Mouse (Mus musculus): ENCODE results near the gene H2-DMb1.

H2-DMb1 gene

DNA sequence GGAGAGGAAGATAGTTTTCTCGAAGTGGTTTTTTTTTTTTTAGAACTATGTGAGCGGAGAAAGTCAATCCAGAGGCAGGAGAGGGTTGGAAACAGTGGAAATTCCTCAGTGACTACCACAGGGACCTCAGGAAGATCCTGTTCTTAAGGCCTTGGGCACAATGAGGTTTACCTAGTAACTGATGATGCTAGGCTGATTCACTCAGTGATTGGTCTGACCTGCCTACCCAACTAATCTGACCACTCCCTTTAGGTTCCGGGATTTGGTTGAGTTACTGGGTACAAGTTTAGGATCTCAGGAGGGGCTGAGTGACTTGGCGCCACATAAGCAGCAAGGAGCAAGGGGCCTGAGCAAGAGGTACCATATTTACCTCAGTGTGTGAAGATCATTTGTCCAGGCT is at the start of gene H2-DMb1:
Gene H2-DMb1 (plus strand): TSS at position 150 of the 400 bp plus-strand sequence.
- peak; percentile 70 for DNase-seq (ENCODE audit: low read depth, low spot score)

GRCm38 (mm10) chr17:34104804-34105203 is 48.1 kb upstream of the H2-DMb1 start:
- DNase-seq (ENCODE audit: low read depth, low spot score), result no peak

DNA sequence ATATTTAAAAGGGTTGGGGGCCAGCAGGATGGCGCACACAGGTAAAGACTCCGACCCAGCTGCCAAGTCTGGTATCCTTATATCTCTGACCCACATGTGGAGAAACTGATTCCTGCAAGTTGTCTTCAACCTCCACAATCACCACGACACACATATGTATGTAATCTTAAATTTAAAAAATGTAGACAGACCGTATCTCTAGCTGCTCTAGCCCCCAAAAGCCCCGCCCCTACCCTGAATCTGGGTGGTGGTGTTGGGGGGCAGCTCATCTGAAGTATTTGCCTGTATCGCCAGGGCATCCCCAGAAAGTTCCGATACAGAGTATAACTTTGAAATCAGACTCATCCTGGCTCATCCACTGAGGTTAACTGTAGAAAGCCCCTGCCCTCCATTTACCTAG is 46.3 kb upstream of the H2-DMb1 start:
- DNase-seq (ENCODE audit: low read depth, low spot score), result peak; percentile 16

GRCm38 (mm10) chr17:34107109-34107867 is 45.6 kb upstream of the H2-DMb1 start:
- DNase-seq (ENCODE audit: low read depth, low spot score), result peak; percentile 41

DNA sequence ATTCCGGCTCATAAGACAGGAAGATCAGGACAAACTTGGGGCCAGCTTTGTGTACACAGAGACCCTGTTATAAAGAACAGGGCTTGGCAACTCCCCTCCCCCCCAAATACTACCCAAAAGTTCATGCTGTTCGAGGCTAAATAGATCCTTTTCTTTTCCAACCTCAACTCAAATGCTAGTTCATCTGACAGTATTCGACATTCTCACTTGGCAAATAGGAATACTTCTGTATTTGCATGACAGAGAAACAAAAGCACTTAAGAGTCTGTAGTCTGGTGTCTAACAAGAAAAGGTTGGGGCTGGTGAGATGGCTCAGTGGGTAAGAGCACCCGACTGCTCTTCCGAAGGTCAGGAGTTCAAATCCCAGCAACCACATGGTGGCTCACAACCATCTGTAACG is 44.4 kb upstream of the H2-DMb1 start:
- peak; percentile 44 for DNase-seq (ENCODE audit: low read depth, low spot score)

DNA sequence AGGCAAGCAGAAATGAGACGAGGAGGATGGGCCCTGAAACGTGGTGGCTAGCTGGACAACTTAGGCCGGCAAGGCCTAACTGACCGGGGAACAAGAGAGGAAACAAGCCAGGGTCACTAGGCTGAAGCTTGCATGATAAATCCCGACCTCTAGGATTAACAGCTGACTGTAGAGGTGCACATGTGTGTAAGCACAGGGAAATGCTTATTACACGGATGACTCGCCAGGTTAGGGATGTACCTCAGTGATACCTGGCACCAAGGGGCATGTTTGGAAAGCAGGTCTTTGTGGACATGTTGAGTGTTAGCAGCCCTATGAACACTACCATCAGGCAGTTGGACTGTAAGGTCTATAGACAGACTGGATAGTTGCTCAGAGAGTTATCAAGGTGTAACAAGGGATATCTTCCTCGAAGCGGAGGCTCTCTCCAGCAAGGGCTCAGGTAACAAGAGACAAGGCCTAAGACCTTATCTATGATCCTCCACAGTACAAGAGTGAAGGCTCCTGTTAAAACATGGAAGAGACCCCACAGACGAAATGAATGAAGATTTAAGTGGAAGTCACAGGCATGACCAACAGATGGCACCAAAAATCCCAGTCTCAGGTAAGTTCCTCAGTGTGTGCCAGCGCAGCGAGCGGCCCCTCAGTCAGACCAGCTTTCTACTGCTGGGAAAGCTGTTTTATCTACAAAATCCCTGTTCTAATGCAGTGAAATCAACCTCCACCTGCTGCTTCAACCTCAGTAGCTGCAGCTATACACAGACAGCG is 43.6 kb upstream of the H2-DMb1 start:
- peak; percentile 70 for DNase-seq (ENCODE audit: low read depth, low spot score)

DNA sequence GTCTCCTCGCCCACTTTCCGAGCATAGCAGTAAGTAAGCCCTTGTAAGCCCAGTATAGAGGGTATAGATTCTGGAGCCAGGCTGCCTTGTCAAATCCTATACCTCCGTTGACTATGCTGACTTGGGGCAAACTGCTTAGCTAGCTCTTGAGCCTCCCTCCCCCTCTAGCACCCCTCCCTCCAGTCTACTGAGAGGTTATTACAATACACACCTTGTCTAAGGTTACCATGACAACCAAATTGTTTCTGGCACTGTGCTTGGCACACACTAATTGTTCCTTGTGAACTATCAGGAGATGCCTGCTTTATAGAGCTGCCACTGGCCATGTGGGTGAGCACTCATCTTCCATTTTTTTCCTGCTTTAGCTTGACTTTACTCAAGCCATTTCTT is 43.1 kb upstream of the H2-DMb1 start:
- DNase-seq (ENCODE audit: low read depth, low spot score), result peak; percentile 58

- no peak for DNase-seq (ENCODE audit: low read depth, low spot score)
Observed at GRCm38 (mm10) chr17:34110309-34110708, 42.6 kb upstream of the H2-DMb1 start.

DNA sequence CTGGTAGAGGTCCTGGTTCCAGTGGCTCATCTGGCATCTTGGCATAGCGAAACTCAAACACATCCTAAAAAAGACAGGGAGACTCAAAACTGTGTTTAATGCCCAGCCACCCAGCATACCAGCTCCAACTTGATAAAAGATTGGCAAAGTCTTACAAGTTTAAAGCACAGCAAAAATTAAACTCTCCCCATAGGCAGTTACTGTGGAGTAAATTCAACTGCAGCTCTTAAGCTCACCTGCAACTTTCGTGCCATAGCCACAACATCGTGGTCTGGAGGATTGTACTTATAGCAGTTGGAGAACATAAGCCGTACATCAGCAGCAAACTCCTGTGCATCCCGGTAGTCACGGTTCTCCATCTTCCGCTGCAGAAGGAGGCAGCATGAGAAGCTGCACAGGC is 38.8 kb upstream of the H2-DMb1 start:
- DNase-seq (ENCODE audit: low read depth, low spot score), result no peak

DNA sequence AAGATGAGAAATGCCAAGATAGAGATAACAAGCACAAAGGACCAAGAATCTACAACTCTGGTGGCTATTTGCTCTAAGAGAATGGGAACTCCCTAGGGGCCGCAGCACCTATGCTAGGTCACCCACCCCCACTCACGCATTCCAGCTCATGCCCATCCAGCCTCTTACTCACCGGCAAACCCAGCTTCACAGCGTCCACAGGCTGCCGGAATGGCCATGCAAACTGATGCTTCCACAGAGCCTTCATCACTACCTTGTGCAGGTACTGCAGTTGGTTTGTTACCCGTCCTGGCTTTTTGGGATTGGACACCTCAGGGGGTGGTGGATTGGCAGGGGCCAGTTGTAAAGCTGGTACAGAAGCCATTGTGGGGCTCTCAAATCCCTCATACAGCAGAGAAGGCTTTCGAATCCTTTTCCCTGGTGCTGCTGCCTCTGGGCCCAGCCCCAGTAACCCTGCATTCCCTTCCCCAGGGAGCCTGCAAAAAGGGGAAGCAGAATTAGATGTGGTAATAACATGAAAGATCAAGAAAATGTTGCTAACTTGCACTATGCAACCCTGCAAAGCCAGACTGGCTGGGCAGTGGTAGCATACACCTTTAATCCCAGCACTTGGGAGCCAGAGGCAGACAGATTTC is 36.0 kb upstream of the H2-DMb1 start:
- DNase-seq (ENCODE audit: low read depth, low spot score), result no peak

DNA sequence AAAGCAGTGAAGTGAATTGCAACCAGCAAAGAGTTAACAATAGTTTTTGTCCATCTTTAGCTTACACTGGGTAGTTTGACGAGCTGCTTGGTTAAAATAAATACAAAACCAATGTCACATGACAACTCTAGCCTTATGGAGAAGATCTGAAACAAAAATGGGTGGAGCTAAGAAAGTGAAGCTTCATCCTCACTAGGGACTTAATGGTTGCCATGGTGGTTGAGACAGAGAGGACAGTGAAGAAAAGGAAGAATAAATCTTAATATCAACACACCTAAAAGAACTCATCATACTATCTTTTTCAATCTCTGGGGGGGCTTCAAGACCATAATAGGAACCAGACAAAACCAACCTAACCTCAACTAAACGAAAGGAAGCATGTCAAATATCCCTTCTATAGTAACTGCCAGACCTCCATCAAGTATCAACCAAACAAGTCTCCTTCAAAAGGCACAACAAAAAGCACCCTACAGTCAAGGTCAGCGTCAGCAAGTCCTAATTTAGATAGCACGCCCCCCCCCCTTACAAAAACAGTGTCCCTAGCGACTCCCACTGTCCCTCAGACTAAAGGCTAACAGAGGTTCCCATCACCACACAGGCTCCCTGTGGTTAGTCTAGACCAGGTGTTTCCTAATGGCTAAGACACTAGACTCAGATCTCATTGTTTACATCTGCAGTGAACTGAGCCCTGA is 35.3 kb upstream of the H2-DMb1 start:
- peak; percentile 57 for DNase-seq (ENCODE audit: low read depth, low spot score)

- DNase-seq (ENCODE audit: low read depth, low spot score), result peak; percentile 70
Observed at GRCm38 (mm10) chr17:34118113-34118872, 34.6 kb upstream of the H2-DMb1 start.

- no peak for DNase-seq (ENCODE audit: low read depth, low spot score)
Observed at GRCm38 (mm10) chr17:34118873-34119248, 34.0 kb upstream of the H2-DMb1 start.

DNA sequence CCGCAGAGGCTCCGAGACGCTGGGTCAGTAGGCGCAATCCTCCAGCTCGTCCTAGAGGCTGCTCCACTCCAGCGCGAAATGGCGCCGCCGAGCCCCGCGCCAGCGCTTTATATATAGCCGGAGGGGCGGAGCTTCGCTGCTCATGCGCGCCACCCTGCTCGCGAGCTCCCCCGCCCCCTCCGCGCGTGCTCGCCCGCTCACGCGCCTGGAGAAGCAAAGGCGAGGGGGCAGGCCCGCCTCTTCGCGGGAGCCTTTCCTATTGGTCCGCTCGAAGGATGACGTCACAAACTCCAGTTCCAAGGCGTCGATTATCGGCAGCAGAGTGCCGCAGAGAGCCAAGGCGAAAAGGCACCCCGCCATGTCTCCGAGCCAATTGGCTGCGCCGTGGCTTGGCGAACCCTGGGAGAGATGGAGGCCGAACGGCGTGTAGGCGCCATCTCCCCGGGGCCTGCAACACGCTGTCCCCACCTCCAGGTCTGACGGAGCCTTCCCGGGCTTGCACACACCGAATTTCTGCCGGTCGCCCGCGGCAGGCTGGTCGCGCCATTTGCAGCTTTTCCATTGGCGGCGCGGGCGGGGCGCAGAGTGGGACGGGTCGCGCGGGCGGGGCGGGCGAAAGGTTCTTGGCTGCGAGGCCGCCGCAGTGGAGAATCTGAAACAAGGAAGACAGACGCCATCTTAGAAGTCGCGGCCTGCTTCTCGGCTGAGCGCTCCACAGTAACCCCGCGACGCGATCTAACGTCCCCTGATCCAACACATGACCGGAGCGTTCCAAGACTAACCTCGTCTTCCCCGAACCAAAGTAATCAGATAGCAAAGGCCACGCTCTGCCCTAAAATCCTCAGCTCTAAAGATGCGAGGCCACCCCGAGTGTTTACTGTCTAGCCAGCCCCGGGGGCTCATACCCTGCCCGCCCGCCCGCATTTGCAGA is 33.4 kb upstream of the H2-DMb1 start, which contains the start of gene H2-DMa:
Gene H2-DMa (plus strand): TSS at position 293 of the 931 bp plus-strand sequence.
- DNase-seq (ENCODE audit: low read depth, low spot score), result peak; percentile 99

- DNase-seq (ENCODE audit: low read depth, low spot score), result peak; percentile 95
Observed at GRCm38 (mm10) chr17:34120180-34120723, 32.6 kb upstream of the H2-DMb1 start.

DNA sequence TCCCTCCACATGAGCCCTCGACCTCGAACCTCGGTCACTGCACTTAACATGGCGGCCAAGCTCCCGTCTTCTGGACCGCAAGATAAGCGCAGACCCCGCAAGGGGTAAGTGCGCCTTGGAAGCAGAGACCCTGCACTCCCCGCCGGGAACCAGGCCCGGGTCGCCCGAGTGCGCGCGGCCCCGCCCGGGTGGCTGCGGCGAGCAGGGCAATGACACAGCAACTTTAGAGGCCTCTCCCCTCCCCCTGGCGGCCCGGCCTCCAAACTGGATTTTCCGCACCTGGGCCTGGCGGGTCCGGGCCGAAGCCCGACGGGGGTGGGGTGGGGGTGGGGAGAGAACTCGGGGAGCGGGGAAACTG is 32.1 kb upstream of the H2-DMb1 start:
- peak; percentile 93 for DNase-seq (ENCODE audit: low read depth, low spot score)

DNA sequence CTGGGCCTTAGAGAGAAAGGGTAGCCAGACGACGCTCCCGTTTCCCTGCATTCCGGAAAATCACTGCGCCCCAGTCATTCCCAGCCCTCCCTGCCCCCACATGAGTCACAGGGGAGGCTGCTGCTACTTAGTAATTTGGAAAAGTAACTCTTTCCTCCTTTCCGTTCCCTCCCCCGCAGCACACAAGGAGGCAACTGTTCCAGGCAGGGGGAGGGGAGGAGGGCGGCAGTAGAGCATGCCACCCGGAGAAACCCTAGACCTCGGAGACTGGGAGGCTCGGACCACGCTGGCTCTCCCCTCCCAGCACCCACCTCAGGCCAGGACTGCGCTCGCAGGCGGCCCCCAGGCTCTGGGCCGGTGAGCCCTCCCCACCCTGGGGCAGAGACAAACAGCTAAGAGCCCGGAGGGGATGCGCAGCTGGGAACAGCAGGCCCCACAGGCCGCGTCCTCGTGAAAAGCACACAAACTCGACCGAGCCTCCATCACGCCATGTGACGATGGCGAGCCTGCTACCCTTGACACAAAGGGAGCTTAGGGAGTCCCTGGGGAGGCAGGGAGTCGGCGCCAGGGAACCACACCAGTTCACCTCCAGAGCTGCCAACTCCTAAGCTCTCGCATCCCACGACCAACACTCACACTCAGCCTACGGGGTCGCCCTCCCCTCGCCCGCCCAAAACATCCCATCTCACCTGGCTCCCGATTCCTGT is 31.5 kb upstream of the H2-DMb1 start:
- peak; percentile 90 for DNase-seq (ENCODE audit: low read depth, low spot score)

GRCm38 (mm10) chr17:34121879-34122187 is 31.0 kb upstream of the H2-DMb1 start:
- DNase-seq (ENCODE audit: low read depth, low spot score), result peak; percentile 75

Measured in ZHBTc4 (cell line).